Mouse (Mus musculus) mouse embryonic stem cell (cell line): ENCODE measurements at regions not wholly inside any gene's neighbourhood (a gene's known extent, or its start where the extent isn't known, plus 50 kb on each side); places are given as distances from the start of the nearest gene placed in this dataset.

Experiments used
- in situ Hi-C, 2 experiments: fragments of 300-500 bp; cut with MboI; formaldehyde crosslinking; loops; 1 replicate in 1 of 2; 3 replicates in 1 of 2; pipeline ENCODE4 v1.14.3; 2019 to 2020; ENCODE audit warnings: low sequenced_read_pairs in 2 of 2, low pct_unique_long_range_greater_than_20kb in 1 of 2, mixed read lengths in 1 of 2; ENCODE audit not compliant: unreplicated experiment in 1 of 2

GRCm38 (mm10) chr15:26469901-26470383 is 161.1 kb downstream of the March11 start:
- in situ Hi-C loops, result loop anchor here in 1 of 2 experiments (25.0 kb wide), 1 partner anchor 742 kb away; no protein-coding TSS in a partner anchor

GRCm38 (mm10) chr15:26487378-26487777 is 178.5 kb downstream of the March11 start:
- in situ Hi-C loops, result no loop called here
